8 mouse cellular contexts compared by ENCODE assay signal in the genomic region with DNA sequence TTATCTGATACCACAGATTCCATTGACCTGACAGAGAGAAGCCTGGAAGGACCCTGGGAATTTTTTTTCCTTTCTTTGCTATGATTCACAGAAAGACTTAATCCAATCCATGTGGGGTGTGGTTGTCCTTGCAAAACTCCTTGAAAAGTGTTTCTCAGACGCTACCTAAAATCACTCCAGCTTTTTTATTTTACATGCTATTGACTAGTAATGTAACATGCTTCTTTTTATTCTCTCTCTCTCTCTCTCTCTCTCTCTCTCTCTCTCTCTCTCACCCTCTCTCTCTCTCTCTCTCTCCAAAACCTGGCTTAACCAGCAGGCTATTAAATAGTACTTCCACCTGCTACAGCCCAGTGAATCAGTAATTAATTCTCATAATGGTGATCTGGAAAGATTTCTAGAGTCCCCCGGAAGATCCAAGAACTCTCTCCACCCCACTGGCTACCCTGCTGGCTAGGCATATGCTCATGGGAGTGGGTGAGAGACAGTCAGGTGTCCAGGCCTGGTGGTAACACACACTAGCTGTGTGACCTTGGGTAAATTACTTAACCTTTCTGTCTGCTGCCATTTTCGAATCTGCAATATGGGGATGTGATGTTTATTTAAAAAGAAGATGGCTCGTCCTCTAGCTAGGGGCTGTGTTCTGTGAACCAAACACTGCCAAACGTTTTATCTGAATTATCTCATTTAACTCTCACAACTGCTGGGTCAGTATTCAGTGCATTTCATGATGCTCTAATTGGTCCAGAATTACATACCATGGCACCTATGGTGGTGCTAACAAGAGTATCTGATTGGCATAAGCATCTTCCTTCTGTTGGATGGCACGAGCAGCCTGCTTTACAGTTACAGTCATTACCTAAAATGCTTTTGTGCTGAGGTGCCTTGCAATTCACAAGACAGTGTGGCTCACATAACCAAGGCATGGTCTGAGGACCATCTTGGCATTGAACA.
A peak's percentile ranks its signal among the peaks of the same experiment; 100 is the strongest.
DNase-seq lines count a peak whose midpoint lies in the region; ATAC-seq lines count a peak whose summit lies in the region.

No protein-coding gene starts in this region.

- H3K4me2 ChIP-seq in lung, embryonic 15.5 days, result peak overlapping the region; percentile 54
- peak overlapping the region; percentile 50 for H3K4me2 ChIP-seq in embryonic facial prominence, embryonic 14.5 days (ENCODE audit: low read depth, low read length)
- H3K4me2 ChIP-seq in stomach, embryonic 15.5 days, result no peak overlapping the region

- no peak for DNase-seq in lung, adult 18-20 months
- DNase-seq in embryonic facial prominence, embryonic 14.5 days (ENCODE audit: low spot score), result peak; percentile 44
- DNase-seq in limb, embryonic 10.5 days (ENCODE audit: low spot score), result no peak
- no peak for DNase-seq in yolk sac, embryonic 10.5 days (ENCODE audit: low spot score)
- DNase-seq in spleen, adult 18-20 months, result no peak
- no peak for DNase-seq in T-cell, adult 2 months (ENCODE audit: low spot score)

- peaks cover 20% of the 10 kb centered on the region for H3K4me1 ChIP-seq in lung, embryonic 15.5 days
- H3K4me1 ChIP-seq in embryonic facial prominence, embryonic 14.5 days (ENCODE audit: control insufficient read depth, insufficient read depth, low read length), result peaks cover 12% of the 10 kb centered on the region
- H3K4me1 ChIP-seq in limb, embryonic 10.5 days, result peaks cover 26% of the 10 kb centered on the region
- H3K4me1 ChIP-seq in stomach, embryonic 15.5 days, result peaks cover 11% of the 10 kb centered on the region

- H3K4me3 ChIP-seq in lung, embryonic 15.5 days, result no peak overlapping the region
- no peak overlapping the region for H3K4me3 ChIP-seq in embryonic facial prominence, embryonic 14.5 days (ENCODE audit: low read depth, low read length)
- H3K4me3 ChIP-seq in limb, embryonic 10.5 days, result peak overlapping the region; percentile 45
- no peak overlapping the region for H3K4me3 ChIP-seq in stomach, embryonic 15.5 days (replicated peaks)

- H3K27me3 ChIP-seq in lung, embryonic 15.5 days, result no peaks in the 10 kb centered on the region
- no peaks in the 10 kb centered on the region for H3K27me3 ChIP-seq in embryonic facial prominence, embryonic 14.5 days (replicated peaks; ENCODE audit: control insufficient read depth, insufficient read depth, low read length)
- no peaks in the 10 kb centered on the region for H3K27me3 ChIP-seq in limb, embryonic 10.5 days (ENCODE audit: low read depth, poor library complexity, severe bottlenecking)
- no peaks in the 10 kb centered on the region for H3K27me3 ChIP-seq in stomach, embryonic 15.5 days (replicated peaks)

- H3K27ac ChIP-seq in lung, embryonic 15.5 days, result peak overlapping the region; percentile 80
- no peak overlapping the region for H3K27ac ChIP-seq in embryonic facial prominence, embryonic 14.5 days (replicated peaks; ENCODE audit: low read depth, low read length)
- H3K27ac ChIP-seq in limb, embryonic 10.5 days, result peak overlapping the region; percentile 84
- H3K27ac ChIP-seq in stomach, embryonic 15.5 days, result peak overlapping the region; percentile 62

- no peak for ATAC-seq in lung, embryonic 15.5 days (ENCODE audit: borderline replicate concordance, extremely low read depth, low FRiP score, low TSS enrichment)
- ATAC-seq in embryonic facial prominence, embryonic 14.5 days (ENCODE audit: low read depth), result no peak
- ATAC-seq in stomach, embryonic 15.5 days (ENCODE audit: insufficient read depth, low FRiP score, low read depth), result no peak

- H3K9ac ChIP-seq in lung, embryonic 15.5 days, result no peak overlapping the region
- no peak overlapping the region for H3K9ac ChIP-seq in embryonic facial prominence, embryonic 14.5 days (ENCODE audit: low read depth, low read length)
- H3K9ac ChIP-seq in stomach, embryonic 15.5 days, result no peak overlapping the region

- 54% methylated on average over 6 of the region's 6 CpGs for WGBS in lung, embryonic 15.5 days
- 64% methylated on average over 6 of the region's 6 CpGs for WGBS in embryonic facial prominence, embryonic 14.5 days
- 82% methylated on average over 6 of the region's 6 CpGs for WGBS in limb, embryonic 10.5 days
- 55% methylated on average over 6 of the region's 6 CpGs for WGBS in stomach, embryonic 15.5 days

- H3K9me3 ChIP-seq in lung, embryonic 15.5 days, result no peaks in the 10 kb centered on the region
- no peaks in the 10 kb centered on the region for H3K9me3 ChIP-seq in embryonic facial prominence, embryonic 14.5 days (ENCODE audit: control insufficient read depth, low read length)
- no peaks in the 10 kb centered on the region for H3K9me3 ChIP-seq in limb, embryonic 10.5 days (replicated peaks)
- H3K9me3 ChIP-seq in stomach, embryonic 15.5 days, result no peaks in the 10 kb centered on the region

- H3K36me3 ChIP-seq in lung, embryonic 15.5 days, result no peaks in the 10 kb centered on the region
- H3K36me3 ChIP-seq in embryonic facial prominence, embryonic 14.5 days (ENCODE audit: control insufficient read depth, insufficient read depth, low read length), result no peaks in the 10 kb centered on the region
- H3K36me3 ChIP-seq in limb, embryonic 10.5 days, result no peaks in the 10 kb centered on the region
- H3K36me3 ChIP-seq in stomach, embryonic 15.5 days, result no peaks in the 10 kb centered on the region
